Mouse (Mus musculus): ENCODE data around the gene Dnah11. TPM values are rescaled to one million over a fixed set of nuclear protein-coding genes. Genes with fewer than 3 reads are reported as not detected.
"Not testable (repeated sequence)": the region's sequence is repeated elsewhere in the genome, so short reads cannot be mapped to it uniquely, and the experiment has no call there.

Gene Dnah11
- polyA plus RNA-seq, 1 experiment from 2014 or later, result 0.04 TPM

DNA sequence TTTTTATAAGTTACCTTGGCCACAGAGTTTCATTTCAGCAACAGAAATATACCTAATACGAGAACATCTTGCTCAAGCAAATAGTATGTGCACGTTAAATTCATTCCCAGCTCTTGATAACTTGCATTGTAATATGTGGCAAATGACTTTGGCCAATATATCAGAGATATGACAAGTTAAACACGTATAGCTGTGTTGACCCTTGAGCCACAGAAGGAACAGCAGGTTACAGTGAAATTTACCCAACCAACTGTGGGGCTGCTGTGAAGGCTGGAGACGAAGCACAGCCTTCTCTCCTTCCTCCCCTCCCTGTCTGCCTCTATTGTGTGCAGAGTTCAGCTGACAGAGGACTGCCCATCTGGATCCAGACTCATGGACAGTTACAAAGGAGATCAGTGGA, 297.5 kb downstream of the Dnah11 start:
- H3K36me3 ChIP-seq; H3K9ac ChIP-seq; H3K27me3 ChIP-seq; H3K9me3 ChIP-seq; H3K27ac ChIP-seq; ATAC-seq (ENCODE audit: insufficient number of reproducible peaks, insufficient read depth, low FRiP score, low TSS enrichment); H3K4me1 ChIP-seq; H3K4me2 ChIP-seq (replicated peaks); H3K4me3 ChIP-seq: not testable (repeated sequence)
- 64% methylated on average over 2 of the region's 4 CpGs for WGBS

DNA sequence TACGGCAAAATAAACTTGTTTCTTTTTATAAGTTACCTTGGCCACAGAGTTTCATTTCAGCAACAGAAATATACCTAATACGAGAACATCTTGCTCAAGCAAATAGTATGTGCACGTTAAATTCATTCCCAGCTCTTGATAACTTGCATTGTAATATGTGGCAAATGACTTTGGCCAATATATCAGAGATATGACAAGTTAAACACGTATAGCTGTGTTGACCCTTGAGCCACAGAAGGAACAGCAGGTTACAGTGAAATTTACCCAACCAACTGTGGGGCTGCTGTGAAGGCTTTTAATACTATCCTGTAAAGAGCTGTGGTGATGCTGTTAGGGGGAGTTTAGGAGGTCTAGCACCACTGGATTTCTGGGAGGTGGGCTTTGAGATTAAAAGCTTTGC, 298.0 kb downstream of the Dnah11 start:
- H3K4me1 ChIP-seq; H3K27ac ChIP-seq; H3K27me3 ChIP-seq; ATAC-seq (ENCODE audit: insufficient number of reproducible peaks, insufficient read depth, low FRiP score, low TSS enrichment); H3K9me3 ChIP-seq; H3K36me3 ChIP-seq; H3K4me2 ChIP-seq (replicated peaks); H3K4me3 ChIP-seq; H3K9ac ChIP-seq: not testable (repeated sequence)
- 71% methylated on average over 1 of the region's 4 CpGs for WGBS

DNA sequence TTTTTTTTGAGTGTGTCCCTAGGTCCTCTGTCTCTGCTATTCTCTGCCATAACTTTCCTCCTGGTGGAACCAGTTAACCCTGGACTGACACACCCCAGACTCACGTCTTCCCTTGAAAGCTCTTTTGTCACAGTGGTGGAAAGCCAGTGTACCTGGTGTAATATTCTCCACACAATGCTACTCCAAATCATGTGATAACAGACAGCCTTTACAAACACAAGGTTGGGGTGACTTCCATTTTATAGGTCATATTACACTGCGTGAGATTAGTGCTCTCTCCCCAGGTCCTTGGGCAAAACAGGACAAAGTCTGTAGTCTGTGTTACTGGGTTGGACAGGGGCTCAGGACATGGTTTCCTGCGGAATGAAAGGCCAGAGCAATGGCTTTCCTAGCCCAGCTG, 311.4 kb downstream of the Dnah11 start:
- no peak overlapping the region for H3K27ac ChIP-seq
- ATAC-seq (ENCODE audit: insufficient number of reproducible peaks, insufficient read depth, low FRiP score, low TSS enrichment), result no peak
- 65% methylated on average over 3 of the region's 3 CpGs for WGBS
- no peaks in the 10 kb centered on the region for H3K27me3 ChIP-seq
- no peak overlapping the region for H3K4me3 ChIP-seq
- H3K9ac ChIP-seq, result no peak overlapping the region
- no peaks in the 10 kb centered on the region for H3K4me1 ChIP-seq
- no peak overlapping the region for H3K4me2 ChIP-seq (replicated peaks)
- H3K36me3 ChIP-seq, result no peaks in the 10 kb centered on the region
- H3K9me3 ChIP-seq, result no peaks in the 10 kb centered on the region

DNA sequence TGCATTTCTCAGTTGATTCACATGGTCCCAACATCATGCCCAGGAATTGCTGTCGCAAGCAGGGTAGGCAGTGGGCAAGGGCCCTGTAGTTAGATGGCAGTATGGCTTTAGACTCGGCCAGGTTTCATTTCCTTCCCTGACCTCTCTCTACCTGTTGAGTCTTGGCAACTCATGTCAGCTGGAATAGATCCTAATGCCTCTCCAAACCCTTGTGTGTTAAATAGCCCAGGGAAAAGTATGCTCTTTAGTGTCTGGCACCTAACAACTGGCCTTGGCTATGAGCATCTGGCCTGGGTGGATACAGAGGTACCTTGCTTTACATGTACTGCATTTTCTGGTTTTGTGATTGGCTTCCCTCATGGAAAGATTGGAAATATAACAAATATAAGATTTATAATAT, 314.2 kb downstream of the Dnah11 start:
- ATAC-seq (ENCODE audit: insufficient number of reproducible peaks, insufficient read depth, low FRiP score, low TSS enrichment), result no peak
- Histone ChIP-seq H3K4me2 (replicated peaks) (no peak overlapping the region), H3K9ac (no peak overlapping the region), H3K36me3 (peaks cover 10% of the 10 kb centered on the region; the same call in 1 of the 2 replicates), H3K27ac (no peak overlapping the region), H3K4me3 (no peak overlapping the region), H3K9me3 (no peaks in the 10 kb centered on the region), H3K27me3 (no peaks in the 10 kb centered on the region), H3K4me1 (no peaks in the 10 kb centered on the region)
- WGBS, result 92% methylated on average over 2 of the region's 2 CpGs

DNA sequence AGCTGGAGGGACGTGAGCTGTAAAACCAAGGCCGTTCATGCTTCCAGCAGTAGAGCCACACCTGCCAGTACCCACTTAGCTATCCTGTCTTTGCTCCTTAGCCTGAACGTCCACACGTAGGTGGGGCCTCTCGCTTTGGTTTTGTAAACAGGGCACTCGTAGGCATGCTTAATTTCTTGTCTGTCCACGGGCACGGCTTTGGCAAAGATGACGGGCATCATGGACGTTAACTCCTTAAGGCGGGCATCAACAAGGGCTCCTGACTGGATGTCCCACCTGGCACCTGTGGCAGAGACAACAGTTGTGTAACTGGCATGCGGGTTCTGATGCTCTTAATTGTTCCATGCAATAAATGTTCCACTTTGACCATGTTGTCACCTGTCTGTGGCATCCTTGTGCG, 320.5 kb downstream of the Dnah11 start:
- Histone ChIP-seq H3K4me2 (replicated peaks) (no peak overlapping the region), H3K9ac (no peak overlapping the region), H3K4me1 (no peaks in the 10 kb centered on the region), H3K27me3 (no peaks in the 10 kb centered on the region), H3K9me3 (no peaks in the 10 kb centered on the region), H3K36me3 (peaks cover 58% of the 10 kb centered on the region), H3K27ac (no peak overlapping the region), H3K4me3 (no peak overlapping the region)
- no peak for ATAC-seq (ENCODE audit: insufficient number of reproducible peaks, insufficient read depth, low FRiP score, low TSS enrichment)
- WGBS, result 94% methylated on average over 13 of the region's 13 CpGs

DNA sequence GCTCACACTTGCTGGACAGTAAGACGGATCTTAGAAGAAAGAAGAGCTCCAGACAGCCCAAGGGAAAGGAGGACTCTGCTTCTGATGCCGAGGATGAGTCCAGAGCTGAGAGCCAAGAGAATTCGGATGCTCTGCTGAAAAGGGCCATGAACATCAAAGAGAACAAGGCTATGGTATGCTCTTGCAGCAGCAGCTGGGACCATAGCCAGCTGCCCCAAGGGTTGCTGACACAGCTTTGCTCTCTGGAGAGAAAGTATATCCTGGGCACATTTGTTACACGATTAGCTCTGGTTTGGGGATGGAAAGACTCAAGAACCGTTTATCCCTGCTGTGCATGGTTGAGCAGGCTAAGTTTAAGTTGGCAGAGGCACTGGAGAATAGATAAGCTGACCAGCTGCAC, 326.6 kb downstream of the Dnah11 start:
- WGBS, result 87% methylated on average over 5 of the region's 5 CpGs

DNA sequence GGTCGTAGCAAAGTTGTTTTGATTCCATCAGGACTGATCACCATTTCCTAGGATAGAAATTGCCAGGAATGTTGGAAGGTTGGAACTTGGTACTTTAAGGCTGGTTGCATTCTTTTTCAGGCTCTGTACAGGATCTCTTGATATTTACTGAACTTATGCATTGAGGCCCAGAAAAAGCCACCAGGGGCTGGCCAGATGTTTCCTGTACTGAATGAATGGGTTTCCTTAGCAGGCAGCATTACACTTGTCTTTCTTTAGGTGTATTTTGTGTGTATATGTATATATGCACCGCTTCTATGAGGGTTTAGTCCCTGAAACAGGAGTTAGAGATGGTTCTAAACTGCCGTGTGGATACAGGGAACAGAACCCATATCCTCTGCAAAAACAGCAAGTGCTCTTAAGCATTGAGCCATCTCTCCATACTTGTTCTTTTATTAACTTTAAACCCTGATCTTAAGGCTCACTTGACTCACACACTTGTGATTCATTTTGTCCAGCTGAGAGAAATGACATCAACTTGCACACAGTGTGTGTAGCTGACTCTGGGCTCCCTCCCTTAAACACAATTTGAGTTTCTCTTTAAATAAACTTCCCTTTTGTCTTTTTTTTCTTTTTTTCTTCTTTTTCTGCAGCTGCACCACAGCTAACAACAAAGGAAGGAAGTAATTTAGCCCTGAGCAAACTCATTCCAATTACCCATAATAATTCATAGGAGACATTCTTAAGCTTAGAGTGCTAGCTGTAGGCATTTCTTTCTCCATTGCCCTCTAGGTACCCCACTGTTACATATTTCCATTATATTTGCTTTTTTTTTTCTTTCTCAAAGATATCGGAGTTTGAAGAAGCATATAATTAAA, 330.9 kb downstream of the Dnah11 start:
- no peak overlapping the region for H3K27ac ChIP-seq
- peaks cover 33% of the 10 kb centered on the region for H3K36me3 ChIP-seq
- H3K27me3 ChIP-seq, result no peaks in the 10 kb centered on the region
- no peak overlapping the region for H3K4me2 ChIP-seq (replicated peaks)
- WGBS, result 74% methylated on average over 4 of the region's 4 CpGs
- no peak overlapping the region for H3K4me3 ChIP-seq
- H3K9ac ChIP-seq, result no peak overlapping the region
- no peaks in the 10 kb centered on the region for H3K9me3 ChIP-seq
- peaks cover 8% of the 10 kb centered on the region for H3K4me1 ChIP-seq
- no peak for ATAC-seq (ENCODE audit: insufficient number of reproducible peaks, insufficient read depth, low FRiP score, low TSS enrichment)

More for the DNA sequence above, 326.6 kb downstream of the Dnah11 start:
- H3K36me3 ChIP-seq, result peaks cover 58% of the 10 kb centered on the region
- ATAC-seq (ENCODE audit: insufficient number of reproducible peaks, insufficient read depth, low FRiP score, low TSS enrichment), result no peak
- no peaks in the 10 kb centered on the region for H3K9me3 ChIP-seq
- H3K27ac ChIP-seq, result no peak overlapping the region
- H3K4me2 ChIP-seq (replicated peaks), result no peak overlapping the region
- H3K4me1 ChIP-seq, result no peaks in the 10 kb centered on the region
- H3K9ac ChIP-seq, result no peak overlapping the region
- no peak overlapping the region for H3K4me3 ChIP-seq
- no peaks in the 10 kb centered on the region for H3K27me3 ChIP-seq

DNA sequence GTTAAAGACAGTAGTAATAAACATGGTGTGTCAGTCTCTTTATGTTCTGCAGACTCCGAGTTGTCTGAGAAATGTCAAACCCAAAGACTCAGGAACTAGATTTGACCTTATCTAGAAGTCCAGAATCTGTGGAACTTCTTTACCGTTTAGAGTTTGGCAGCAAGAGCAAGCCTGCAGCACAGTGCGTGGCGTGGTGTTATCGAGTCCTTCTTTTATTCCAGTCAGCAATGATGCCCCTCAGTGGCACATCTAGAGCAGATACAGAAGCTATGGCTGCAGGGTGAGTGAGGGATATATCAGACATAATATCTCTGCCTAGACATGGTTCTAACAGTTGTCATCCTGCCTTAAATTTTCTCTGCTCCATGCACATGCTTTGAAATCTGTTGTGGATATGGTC, 336.2 kb downstream of the Dnah11 start:
- H3K9me3 ChIP-seq, result no peaks in the 10 kb centered on the region
- H3K4me2 ChIP-seq (replicated peaks), result no peak overlapping the region
- H3K9ac ChIP-seq, result no peak overlapping the region
- WGBS, result 89% methylated on average over 5 of the region's 5 CpGs
- no peak overlapping the region for H3K27ac ChIP-seq
- peaks cover 13% of the 10 kb centered on the region; the same call in 1 of the 2 replicates for H3K36me3 ChIP-seq
- peaks cover 12% of the 10 kb centered on the region for H3K4me1 ChIP-seq
- no peak overlapping the region for H3K4me3 ChIP-seq
- no peaks in the 10 kb centered on the region for H3K27me3 ChIP-seq
- no peak for ATAC-seq (ENCODE audit: insufficient number of reproducible peaks, insufficient read depth, low FRiP score, low TSS enrichment)

DNA sequence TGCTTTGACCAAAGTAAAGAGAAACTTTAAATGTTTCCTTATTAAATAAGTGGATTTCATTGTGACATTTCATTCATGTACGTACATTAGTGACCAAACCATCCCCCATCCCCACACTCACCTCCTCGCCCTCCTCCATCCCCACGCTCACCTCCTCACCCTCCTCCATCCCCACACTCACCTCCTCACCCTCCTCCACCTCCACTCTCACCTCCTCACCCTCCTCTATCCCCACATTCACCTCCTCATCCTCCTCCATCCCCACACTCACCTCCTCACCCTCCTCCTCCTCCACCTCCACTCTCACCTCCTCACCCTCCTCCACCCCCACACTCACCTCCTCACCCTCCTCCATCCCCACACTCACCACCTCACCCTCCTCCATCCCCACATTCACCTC, 337.6 kb downstream of the Dnah11 start:
- WGBS, result 77% methylated on average over 3 of the region's 3 CpGs
- ATAC-seq (ENCODE audit: insufficient number of reproducible peaks, insufficient read depth, low FRiP score, low TSS enrichment), result no peak
- Histone ChIP-seq H3K4me3 (no peak overlapping the region), H3K4me1 (peaks cover 12% of the 10 kb centered on the region), H3K9me3 (no peaks in the 10 kb centered on the region), H3K27me3 (no peaks in the 10 kb centered on the region), H3K4me2 (replicated peaks) (no peak overlapping the region), H3K27ac (no peak overlapping the region), H3K36me3 (0 out of 2 replicates have a peak, but pooled peaks cover under 1% of the 10 kb centered on the region), H3K9ac (no peak overlapping the region)

DNA sequence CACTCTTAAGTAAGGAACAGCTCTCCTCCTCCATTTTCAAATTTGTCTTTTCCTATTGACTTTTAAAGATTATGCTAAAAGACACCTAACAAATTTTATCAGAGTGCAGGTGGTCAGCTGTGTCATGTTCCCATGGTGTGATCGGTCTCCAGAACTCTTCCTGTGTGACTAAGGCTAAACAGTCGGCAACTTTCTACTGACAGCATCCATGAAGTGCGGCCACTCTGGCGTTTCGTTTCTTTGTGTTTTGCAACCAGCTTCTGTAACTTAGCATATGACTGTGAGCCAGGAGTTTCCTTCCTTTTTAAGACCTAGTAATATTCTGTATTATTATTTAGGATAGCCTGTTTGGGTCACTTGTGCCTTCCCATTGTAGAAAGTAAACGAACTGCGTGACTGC, 338.0 kb downstream of the Dnah11 start:
- no peak for ATAC-seq (ENCODE audit: insufficient number of reproducible peaks, insufficient read depth, low FRiP score, low TSS enrichment)
- no peak overlapping the region for H3K27ac ChIP-seq
- H3K4me1 ChIP-seq, result peaks cover 12% of the 10 kb centered on the region
- no peak overlapping the region for H3K9ac ChIP-seq
- H3K27me3 ChIP-seq, result no peaks in the 10 kb centered on the region
- no peak overlapping the region for H3K4me2 ChIP-seq (replicated peaks)
- WGBS, result 79% methylated on average over 7 of the region's 7 CpGs
- H3K4me3 ChIP-seq, result no peak overlapping the region
- H3K36me3 ChIP-seq, result no peaks in the 10 kb centered on the region
- no peaks in the 10 kb centered on the region for H3K9me3 ChIP-seq

DNA sequence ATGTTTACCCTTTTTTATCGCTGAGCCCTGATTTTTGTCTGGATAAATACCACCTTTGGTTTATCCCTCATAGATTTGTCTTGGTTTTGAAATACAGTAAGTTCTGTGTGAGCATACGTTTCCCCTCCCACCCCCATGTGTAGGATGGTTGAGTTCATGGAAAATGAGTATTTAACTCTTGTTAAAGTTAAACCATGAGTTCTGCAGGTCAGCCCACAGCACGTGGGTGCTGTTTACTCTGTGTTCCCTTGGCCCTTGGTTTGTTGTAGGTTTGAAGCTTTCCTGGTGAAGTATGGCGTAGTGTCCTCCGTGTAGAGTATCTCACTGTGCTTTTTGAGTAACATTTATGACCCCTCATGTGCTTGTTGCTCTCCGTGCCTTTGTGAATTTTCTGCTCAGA, 341.0 kb downstream of the Dnah11 start:
- Histone ChIP-seq H3K9ac (no peak overlapping the region), H3K36me3 (no peaks in the 10 kb centered on the region), H3K27ac (no peak overlapping the region), H3K27me3 (no peaks in the 10 kb centered on the region), H3K4me1 (peaks cover 4% of the 10 kb centered on the region), H3K9me3 (no peaks in the 10 kb centered on the region), H3K4me2 (replicated peaks) (no peak overlapping the region), H3K4me3 (no peak overlapping the region)
- WGBS, result 89% methylated on average over 6 of the region's 6 CpGs
- ATAC-seq (ENCODE audit: insufficient number of reproducible peaks, insufficient read depth, low FRiP score, low TSS enrichment), result no peak

DNA sequence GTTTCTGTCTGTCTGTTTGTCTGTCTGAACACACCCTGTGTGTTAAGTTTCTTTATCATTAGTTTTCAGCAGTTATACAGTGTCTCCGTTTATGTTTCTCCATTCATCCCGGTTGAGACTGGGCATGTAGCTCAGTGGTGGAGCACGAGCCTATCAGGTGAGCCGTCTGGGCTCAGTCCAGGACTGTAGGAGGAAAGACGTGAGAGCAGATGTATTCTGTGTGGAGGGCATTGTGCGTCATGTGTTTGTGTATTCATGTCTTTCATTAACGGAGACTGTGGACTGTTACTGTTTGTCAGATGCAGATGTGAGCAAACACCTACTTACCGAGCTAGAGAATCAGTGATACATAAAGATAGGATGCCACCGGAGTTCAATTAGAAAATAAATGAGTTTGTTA, 341.8 kb downstream of the Dnah11 start:
- Histone ChIP-seq H3K9ac (no peak overlapping the region), H3K36me3 (no peaks in the 10 kb centered on the region), H3K27ac (no peak overlapping the region), H3K4me1 (no peaks in the 10 kb centered on the region), H3K4me3 (no peak overlapping the region), H3K27me3 (no peaks in the 10 kb centered on the region), H3K9me3 (no peaks in the 10 kb centered on the region), H3K4me2 (replicated peaks) (no peak overlapping the region)
- no peak for ATAC-seq (ENCODE audit: insufficient number of reproducible peaks, insufficient read depth, low FRiP score, low TSS enrichment)
- WGBS, result 79% methylated on average over 9 of the region's 9 CpGs
